29 mouse cellular contexts compared by ENCODE assay signal in genomic region chr1:191135406-191135805, GRCm38 (mm10). TPM values are rescaled to one million over a fixed set of nuclear protein-coding genes. Genes with fewer than 3 reads are reported as not detected.
"Had no signal": no experiment of that assay in that cellular context is flagged by ENCODE, and none has a peak within 500 bp of the region (broad histone marks: within the 10 kb centered on the region; RNA-seq: fewer than 3 reads in every experiment).

No protein-coding gene starts in this region.

- H3K27ac ChIP-seq: heart, adult 2 months; heart, embryonic 13.5 days; heart, embryonic 15.5 days; hindbrain, embryonic 10.5 days; hindbrain, embryonic 12.5 days; hindbrain, embryonic 15.5 days; hindbrain, postnatal 0 days; kidney, embryonic 15.5 days; kidney, postnatal 0 days; limb, embryonic 12.5 days; limb, embryonic 15.5 days; liver, embryonic 12.5 days; liver, embryonic 14.5 days had no signal

- H3K4me1 ChIP-seq: hindbrain, embryonic 12.5 days; hindbrain, embryonic 15.5 days; limb, embryonic 12.5 days; limb, embryonic 15.5 days had no signal

- H3K4me3 ChIP-seq: heart, adult 2 months; heart, embryonic 13.5 days; heart, embryonic 15.5 days; hindbrain, embryonic 10.5 days; hindbrain, embryonic 12.5 days; hindbrain, embryonic 15.5 days; kidney, embryonic 15.5 days; limb, embryonic 12.5 days; limb, embryonic 15.5 days; liver, embryonic 12.5 days had no signal

- H3K27me3 ChIP-seq: heart, embryonic 13.5 days; heart, embryonic 15.5 days; hindbrain, embryonic 12.5 days; hindbrain, embryonic 15.5 days; kidney, embryonic 15.5 days; limb, embryonic 12.5 days; limb, embryonic 15.5 days had no signal

- H3K9me3 ChIP-seq: heart, embryonic 13.5 days; heart, embryonic 15.5 days; hindbrain, embryonic 10.5 days; hindbrain, embryonic 12.5 days; hindbrain, embryonic 15.5 days; kidney, embryonic 15.5 days; limb, embryonic 12.5 days; limb, embryonic 15.5 days; liver, embryonic 12.5 days had no signal

- H3K36me3 ChIP-seq: heart, embryonic 13.5 days; heart, embryonic 15.5 days; hindbrain, embryonic 10.5 days; hindbrain, embryonic 12.5 days; hindbrain, embryonic 15.5 days; kidney, embryonic 15.5 days; limb, embryonic 12.5 days; limb, embryonic 15.5 days; liver, embryonic 12.5 days had no signal

- H3K9ac ChIP-seq: forebrain, postnatal 0 days; heart, embryonic 13.5 days; heart, embryonic 15.5 days; hindbrain, embryonic 12.5 days; hindbrain, embryonic 15.5 days; kidney, embryonic 15.5 days; limb, embryonic 12.5 days; limb, embryonic 15.5 days; liver, embryonic 12.5 days; liver, embryonic 14.5 days had no signal

- DNase-seq: forebrain, postnatal 0 days; gastrocnemius, postnatal 14 days; heart, adult 2 months; heart, postnatal 14 days; heart, postnatal 4 days; kidney, adult 11 months; kidney, adult 2 months; kidney, adult 9 months; kidney, postnatal 14 days; kidney, postnatal 4 days; layer of hippocampus, adult 9-11 months; layer of hippocampus, postnatal 36 days; left cerebral cortex, postnatal 4 days had no signal

- ATAC-seq: forebrain, postnatal 0 days; hindbrain, postnatal 0 days; liver, embryonic 12.5 days had no signal

- H3K4me2 ChIP-seq: heart, embryonic 11.5 days; heart, embryonic 13.5 days; heart, embryonic 15.5 days; hindbrain, embryonic 12.5 days; hindbrain, embryonic 15.5 days; kidney, embryonic 15.5 days; limb, embryonic 12.5 days; limb, embryonic 15.5 days; liver, embryonic 12.5 days had no signal

RNA-seq across cellular contexts. Expression of gene Fam71a, which starts 29.2 kb away (rescaled TPM):
- polyA plus RNA-seq: forebrain, postnatal 0 days; heart, adult 2 months; heart, embryonic 11.5 days; heart, embryonic 13.5 days; heart, embryonic 15.5 days; heart, postnatal 0 days; hindbrain, embryonic 10.5 days; hindbrain, embryonic 12.5 days; hindbrain, embryonic 15.5 days; hindbrain, postnatal 0 days; kidney, adult 2 months; kidney, embryonic 15.5 days; kidney, postnatal 0 days; limb, embryonic 12.5 days; limb, embryonic 15.5 days; liver, adult 2 months; liver, embryonic 12.5 days; liver, embryonic 14.5 days; liver, embryonic 16.5 days had no signal
